Mouse (Mus musculus) kidney, embryonic 16.5 days (tissue): ENCODE data around the gene Adprm. TPM values are rescaled to one million over a fixed set of nuclear protein-coding genes. Genes with fewer than 3 reads are reported as not detected.
"Not testable (repeated sequence)": the region's sequence is repeated elsewhere in the genome, so short reads cannot be mapped to it uniquely, and the experiment has no call there.

ENCODE experiments used
- ATAC-seq: fragments of 200-750 bp; cut with Nextera tagmentation; 2 replicates; pipeline ENCODE4 v1.8.0; 2017; ENCODE audit warnings: moderate TSS enrichment; ENCODE audit not compliant: low FRiP score, low TSS enrichment
- H3K27ac ChIP-seq: fragments of 300-500 bp; sonication (generic); 2 replicates; pipeline ENCODE4 v1.5.1; 2014; ENCODE audit warnings: low read length
- H3K27me3 ChIP-seq: fragments of 300-500 bp; sonication (generic); 2 replicates; pipeline ENCODE4 v1.6.1; 2014; ENCODE audit warnings: low read length, control low read depth, mixed read lengths; ENCODE audit not compliant: insufficient read depth
- H3K36me3 ChIP-seq: fragments of 300-500 bp; sonication (generic); 2 replicates; pipeline ENCODE4 v1.6.1; 2014; ENCODE audit warnings: low read length, control low read depth, mixed read lengths; ENCODE audit not compliant: insufficient read depth
- H3K4me1 ChIP-seq: fragments of 300-500 bp; sonication (generic); 2 replicates; pipeline ENCODE4 v1.6.1; 2014; ENCODE audit warnings: low read length, control low read depth, mixed read lengths; ENCODE audit not compliant: insufficient read depth
- H3K4me2 ChIP-seq: fragments of 300-500 bp; sonication (generic); replicated peaks from 2 replicates; pipeline ENCODE4 v1.6.1; 2014; ENCODE audit warnings: low read depth, low read length
- H3K4me3 ChIP-seq: fragments of 300-500 bp; sonication (generic); 2 replicates; pipeline ENCODE4 v1.5.1; 2014; ENCODE audit warnings: mild to moderate bottlenecking, low read length
- H3K9ac ChIP-seq: fragments of 300-500 bp; sonication (generic); replicated peaks from 2 replicates; pipeline ENCODE4 v1.6.1; 2014; ENCODE audit warnings: low read length
- H3K9me3 ChIP-seq: fragments of 300-500 bp; sonication (generic); 2 replicates; pipeline ENCODE4 v1.6.1; 2016; ENCODE audit warnings: low read length, control low read depth
- WGBS: fragments of 180-500 bp; shearing (Covaris S2); extraction: QIAGEN DNeasy Blood & Tissue Kit; methylation state at CpG from one replicate; pipeline ENCODE4 v1.1.7; 2014; 5-methylcytosine and 5-hydroxymethylcytosine counted together
- polyA plus RNA-seq: library from polyadenylated mRNA; unstranded; fragments of >200 nt; fragmentation: Nextera tagmentation; extraction: Ambion mirVana; gene quantifications from 2 replicates; pipeline ENCODE4 v1.2.1, GENCODE M21; 2015

The Adprm gene
- polyA plus RNA-seq: 29.9 TPM in 2 replicates

GRCm38 (mm10) chr11:67052321-67052952 lies at the start of gene Adprm, which contains the start of gene Sco1:
Gene Adprm, minus strand, starts transcription at chr11:67052594.
Gene Sco1, plus strand, starts transcription at chr11:67052670.
- H3K27me3 ChIP-seq: no peaks in the 10 kb centered on the region
- WGBS: under 1% methylated on average over 50 of the region's 50 CpGs
- ATAC-seq: peak; percentile 98
- peak within 1 kb of the TSS; percentile 83 for H3K27ac ChIP-seq
- peak within 1 kb of the TSS; percentile 87 for H3K9ac ChIP-seq
- peak within 1 kb of the TSS; percentile 93 for H3K4me3 ChIP-seq
- H3K4me1 ChIP-seq: peaks cover 9% of the 10 kb centered on the region
- peak within 1 kb of the TSS; percentile 75 for H3K4me2 ChIP-seq
- no peaks in the 10 kb centered on the region for H3K9me3 ChIP-seq
- peaks cover 18% of the 10 kb centered on the region for H3K36me3 ChIP-seq

- 28% methylated on average over 8 of the region's 8 CpGs for WGBS
- ATAC-seq: no peak
- Histone ChIP-seq H3K9ac (no peak overlapping the region), H3K4me2 (no peak overlapping the region), H3K27me3 (no peaks in the 10 kb centered on the region), H3K4me3 (no peak overlapping the region), H3K4me1 (no peaks in the 10 kb centered on the region), H3K27ac (no peak overlapping the region), H3K36me3 (no peaks in the 10 kb centered on the region), H3K9me3 (no peaks in the 10 kb centered on the region)
Observed at GRCm38 (mm10) chr11:67101713-67102112, 49.3 kb upstream of the Adprm start.

- no peak for ATAC-seq
Observed at GRCm38 (mm10) chr11:67100169-67100568, 47.8 kb upstream of the Adprm start.

GRCm38 (mm10) chr11:67099241-67099640 lies 46.8 kb upstream of the Adprm start:
- Histone ChIP-seq H3K27ac (no peak overlapping the region), H3K36me3 (no peaks in the 10 kb centered on the region), H3K4me2 (no peak overlapping the region), H3K4me3 (no peak overlapping the region), H3K4me1 (no peaks in the 10 kb centered on the region), H3K9me3 (no peaks in the 10 kb centered on the region), H3K27me3 (no peaks in the 10 kb centered on the region), H3K9ac (no peak overlapping the region)
- ATAC-seq: no peak
- 96% methylated on average over 16 of the region's 16 CpGs for WGBS

More at GRCm38 (mm10) chr11:67100169-67100568, 47.8 kb upstream of the Adprm start:
- Histone ChIP-seq H3K27me3 (no peaks in the 10 kb centered on the region), H3K4me3 (no peak overlapping the region), H3K9me3 (no peaks in the 10 kb centered on the region), H3K9ac (no peak overlapping the region), H3K27ac (no peak overlapping the region), H3K4me2 (no peak overlapping the region), H3K36me3 (no peaks in the 10 kb centered on the region), H3K4me1 (no peaks in the 10 kb centered on the region)
- WGBS: 36% methylated on average over 6 of the region's 6 CpGs

GRCm38 (mm10) chr11:67098427-67098826 lies 46.0 kb upstream of the Adprm start:
- Histone ChIP-seq H3K9me3 (no peaks in the 10 kb centered on the region), H3K4me3 (no peak overlapping the region), H3K4me1 (no peaks in the 10 kb centered on the region), H3K9ac (no peak overlapping the region), H3K36me3 (no peaks in the 10 kb centered on the region), H3K4me2 (no peak overlapping the region), H3K27me3 (no peaks in the 10 kb centered on the region), H3K27ac (no peak overlapping the region)
- 77% methylated on average over 11 of the region's 11 CpGs for WGBS
- ATAC-seq: no peak

GRCm38 (mm10) chr11:67097709-67098108 lies 45.3 kb upstream of the Adprm start:
- 95% methylated on average over 10 of the region's 10 CpGs for WGBS
- H3K4me3 ChIP-seq: no peak overlapping the region
- no peak overlapping the region for H3K27ac ChIP-seq
- H3K9ac ChIP-seq: no peak overlapping the region
- H3K4me1 ChIP-seq: no peaks in the 10 kb centered on the region
- no peak for ATAC-seq
- H3K4me2 ChIP-seq: no peak overlapping the region
- no peaks in the 10 kb centered on the region for H3K36me3 ChIP-seq
- H3K9me3 ChIP-seq: no peaks in the 10 kb centered on the region
- H3K27me3 ChIP-seq: no peaks in the 10 kb centered on the region

- no peak for ATAC-seq
- WGBS: 70% methylated on average over 29 of the region's 29 CpGs
Observed at GRCm38 (mm10) chr11:67094470-67094869, 42.1 kb upstream of the Adprm start.

GRCm38 (mm10) chr11:67093652-67094051 lies 41.3 kb upstream of the Adprm start:
- no peak for ATAC-seq
- H3K9ac ChIP-seq: no peak overlapping the region
- no peak overlapping the region for H3K27ac ChIP-seq
- H3K36me3 ChIP-seq: no peaks in the 10 kb centered on the region
- WGBS: 97% methylated on average over 5 of the region's 5 CpGs
- H3K4me3 ChIP-seq: no peak overlapping the region
- no peaks in the 10 kb centered on the region for H3K4me1 ChIP-seq
- no peak overlapping the region for H3K4me2 ChIP-seq
- no peaks in the 10 kb centered on the region for H3K27me3 ChIP-seq
- H3K9me3 ChIP-seq: no peaks in the 10 kb centered on the region

More at GRCm38 (mm10) chr11:67094470-67094869, 42.1 kb upstream of the Adprm start:
- Histone ChIP-seq H3K4me3 (no peak overlapping the region), H3K27ac (no peak overlapping the region), H3K9ac (no peak overlapping the region), H3K27me3 (no peaks in the 10 kb centered on the region), H3K4me2 (no peak overlapping the region), H3K4me1 (no peaks in the 10 kb centered on the region), H3K9me3 (no peaks in the 10 kb centered on the region), H3K36me3 (no peaks in the 10 kb centered on the region)

- H3K4me2 ChIP-seq: no peak overlapping the region
- no peak overlapping the region for H3K4me3 ChIP-seq
- no peak overlapping the region for H3K9ac ChIP-seq
- H3K27me3 ChIP-seq: no peaks in the 10 kb centered on the region
- 81% methylated on average over 9 of the region's 9 CpGs for WGBS
- H3K27ac ChIP-seq: no peak overlapping the region
- ATAC-seq: no peak
- H3K4me1 ChIP-seq: no peaks in the 10 kb centered on the region
- no peaks in the 10 kb centered on the region for H3K9me3 ChIP-seq
- H3K36me3 ChIP-seq: no peaks in the 10 kb centered on the region
Observed at GRCm38 (mm10) chr11:67093201-67093600, 40.8 kb upstream of the Adprm start.

- not testable (repeated sequence) for H3K4me2 ChIP-seq, H3K4me1 ChIP-seq, H3K4me3 ChIP-seq, H3K36me3 ChIP-seq, H3K27ac ChIP-seq, H3K27me3 ChIP-seq, H3K9ac ChIP-seq, H3K9me3 ChIP-seq, ATAC-seq
- WGBS: 89% methylated on average over 12 of the region's 12 CpGs
Observed at GRCm38 (mm10) chr11:67092354-67092753, 40.0 kb upstream of the Adprm start.
